Mouse (Mus musculus) cortical plate, adult 2 months (tissue): Measurements from ENCODE around the gene Ptgis.

Source experiments
- CTCF ChIP-seq: fragments of 200-500 bp; IDR thresholded peaks from 2 replicates; pipeline ENCODE4 v1.5.1; 2011; ENCODE audit warnings: mild to moderate bottlenecking, control low read depth, low read length; ENCODE audit not compliant: insufficient read depth; ENCODE audit errors: extremely low read depth
- POLR2A ChIP-seq: fragments of 200-500 bp; IDR thresholded peaks from 2 replicates; pipeline ENCODE4 v1.6.1; 2011; ENCODE audit warnings: mild to moderate bottlenecking, low read length, control low read depth; ENCODE audit not compliant: insufficient read depth; ENCODE audit errors: extremely low read depth

- TF ChIP-seq CTCF (no peak), POLR2A (no peak)
Measured at GRCm38 (mm10) chr2:167193361-167193760, 47.0 kb downstream of the Ptgis start.
